Mouse (Mus musculus) lung, postnatal 10 days (tissue): ENCODE data around the gene Ehd3.

Experiments used
- DNase-seq: peaks from one replicate; pipeline ENCODE4 v3.0.0; 2021

Gene Ehd3

GRCm38 (mm10) chr17:73803521-73804184, at the start of gene Ehd3:
Ehd3 (plus strand) TSS chr17:73804134.
- DNase-seq, result no peak

- DNase-seq, result peak; percentile 55
Observed at GRCm38 (mm10) chr17:73770964-73771363, 33.0 kb upstream of the Ehd3 start.

DNA sequence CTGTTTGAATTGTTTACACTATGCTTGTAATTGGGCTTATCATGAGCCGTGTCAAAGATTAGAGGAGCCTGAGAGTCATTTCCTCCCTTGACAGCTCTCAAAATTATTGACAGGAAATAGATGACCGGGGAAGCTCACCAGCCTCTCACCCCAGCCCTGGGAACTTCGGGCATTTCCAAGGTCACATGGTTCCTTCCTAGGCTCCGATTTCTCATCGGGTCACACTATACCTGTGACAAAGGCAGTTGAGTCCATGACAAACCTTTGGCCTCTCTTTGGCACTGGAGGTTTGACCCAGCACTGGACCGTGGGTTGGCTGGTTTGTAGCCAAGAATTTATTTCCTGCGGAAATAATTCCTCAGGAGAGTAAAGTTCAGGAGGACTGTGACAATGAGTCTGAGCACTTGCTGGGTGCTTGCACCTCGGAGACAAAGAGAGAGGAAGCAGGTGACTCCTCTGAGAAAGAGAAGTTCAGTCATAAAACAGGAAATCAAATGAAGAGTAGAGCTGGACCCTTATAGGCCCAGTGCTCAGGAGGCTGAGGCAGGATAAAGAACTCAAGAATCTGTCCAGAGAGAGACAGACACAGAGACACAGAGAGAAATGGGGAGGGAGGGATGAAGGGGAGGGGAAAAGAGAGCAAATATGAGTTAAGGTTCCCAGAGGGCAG, 17.2 kb upstream of the Ehd3 start:
- no peak for DNase-seq

- peak; percentile 30 for DNase-seq
Observed at GRCm38 (mm10) chr17:73790284-73791020, 13.5 kb upstream of the Ehd3 start.

DNA sequence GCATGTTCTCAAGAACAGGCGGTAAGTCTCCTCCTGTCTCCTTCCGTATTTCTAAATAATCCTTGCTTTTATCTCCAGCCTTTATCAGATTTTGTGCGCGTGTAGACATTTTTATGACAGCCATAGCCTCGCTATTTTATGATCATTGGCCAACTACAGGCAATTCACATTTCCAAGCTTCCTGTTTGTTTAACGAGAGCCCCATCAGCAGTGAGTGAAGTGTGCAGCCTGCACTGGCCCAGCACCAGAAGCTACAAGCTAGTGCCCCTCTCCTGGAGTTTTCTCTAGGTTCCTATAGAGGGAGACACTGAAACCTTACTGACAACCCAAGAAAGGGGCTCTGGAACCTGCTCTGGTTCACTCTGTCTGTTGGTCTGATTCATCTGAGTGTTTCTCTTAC, 7.1 kb upstream of the Ehd3 start:
- DNase-seq, result peak; percentile 25

DNA sequence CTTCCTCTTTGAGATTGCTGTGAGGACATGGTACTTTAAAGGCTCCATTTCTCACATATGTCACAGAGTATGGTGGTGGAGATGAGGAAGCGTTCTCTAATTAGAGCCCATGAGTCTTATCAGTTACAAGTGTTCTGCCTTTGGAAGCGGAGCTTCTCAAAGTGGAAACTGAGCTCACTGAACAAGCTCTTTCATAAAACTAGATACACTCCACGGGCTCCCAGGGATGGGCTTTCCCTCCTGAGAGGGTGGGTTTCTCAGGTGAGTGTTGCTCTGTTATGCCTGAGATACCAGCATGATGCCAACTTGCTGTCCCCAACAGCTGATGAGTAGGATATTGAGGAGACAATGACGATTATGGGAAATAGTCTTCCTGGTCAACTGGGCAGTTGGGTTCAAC, 6.2 kb upstream of the Ehd3 start:
- DNase-seq, result no peak

GRCm38 (mm10) chr17:73804592-73805271, 798 bp downstream of the Ehd3 start:
- DNase-seq, result peak; percentile 95

DNA sequence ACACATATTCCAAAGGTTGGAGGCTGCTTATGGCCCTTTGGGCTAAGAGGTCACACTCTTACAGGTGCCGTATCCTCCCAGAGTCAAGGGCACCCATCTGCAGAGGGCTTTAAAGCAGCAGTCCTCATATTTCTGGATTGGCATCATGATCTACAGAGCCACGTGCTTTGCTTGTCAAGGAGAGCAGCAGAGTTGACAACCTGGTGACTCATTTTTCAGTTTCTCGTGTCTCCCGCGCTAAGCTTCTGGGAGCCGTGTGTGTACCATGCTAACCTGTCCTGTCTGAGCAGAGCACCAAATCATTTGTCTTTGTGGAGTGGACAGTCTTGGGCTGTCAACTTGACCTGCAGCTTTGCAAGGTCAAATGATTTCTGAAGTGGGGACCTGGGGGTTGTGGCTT, 2.4 kb downstream of the Ehd3 start:
- no peak for DNase-seq

DNA sequence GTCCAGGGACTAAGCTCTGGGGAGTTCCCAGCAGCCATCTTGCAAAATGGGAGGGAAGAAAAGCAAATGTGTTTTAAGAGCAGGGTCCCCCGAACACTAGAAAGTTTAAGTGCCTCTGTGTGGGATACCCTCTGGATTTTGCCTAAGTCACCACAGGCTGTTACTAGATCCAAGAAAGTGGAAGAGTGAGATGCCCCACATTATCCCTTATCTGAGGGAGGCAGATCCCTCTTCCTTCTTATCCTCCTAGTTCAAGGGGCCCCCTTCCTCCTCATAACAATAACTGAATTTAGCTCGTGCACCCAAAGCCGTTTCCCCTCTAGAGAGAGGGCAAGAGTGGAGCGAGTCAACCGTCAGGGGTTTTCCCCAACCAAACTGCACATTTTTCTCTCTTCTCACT, 3.3 kb downstream of the Ehd3 start:
- no peak for DNase-seq

- peak; percentile 84 for DNase-seq
Observed at GRCm38 (mm10) chr17:73808431-73808830, 4.5 kb downstream of the Ehd3 start.

GRCm38 (mm10) chr17:73810801-73811200, 6.9 kb downstream of the Ehd3 start:
- DNase-seq, result no peak

GRCm38 (mm10) chr17:73811566-73811965, 7.6 kb downstream of the Ehd3 start:
- DNase-seq, result peak; percentile 70

- DNase-seq, result no peak
Observed at GRCm38 (mm10) chr17:73813031-73813660, 9.2 kb downstream of the Ehd3 start.

DNA sequence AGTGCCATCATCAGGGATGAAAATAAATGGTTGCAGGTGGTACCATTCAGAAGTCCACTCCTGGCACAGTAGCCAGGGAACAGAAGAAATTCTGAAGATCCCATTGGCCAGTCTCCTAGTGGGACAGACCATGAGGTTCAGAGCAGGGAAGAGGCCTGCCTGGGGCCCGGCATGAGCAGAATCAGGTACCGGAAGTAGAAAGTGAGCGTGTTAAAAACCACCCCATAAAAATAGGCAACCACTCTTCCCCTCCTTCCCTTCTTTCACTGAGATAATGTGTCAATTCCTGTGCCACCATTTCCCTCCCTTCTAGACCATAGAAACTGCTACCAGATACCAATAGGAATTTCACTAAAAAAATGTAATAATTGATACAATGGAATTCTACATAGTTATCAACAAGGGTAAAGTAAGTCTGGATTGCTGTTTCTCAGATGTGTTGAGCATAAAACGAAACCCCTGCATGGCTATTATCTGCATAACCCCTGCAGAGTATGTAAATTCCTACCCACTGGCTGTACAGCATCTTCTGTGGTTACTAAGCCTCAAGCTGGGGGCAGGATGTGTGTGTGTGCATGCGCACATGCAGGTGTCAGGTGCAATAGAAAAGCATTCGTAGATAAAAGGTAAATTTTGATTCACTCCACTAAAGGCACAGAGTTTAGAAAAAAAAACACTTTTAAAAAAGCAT, 10.7 kb downstream of the Ehd3 start:
- DNase-seq, result no peak

- no peak for DNase-seq
Observed at GRCm38 (mm10) chr17:73817697-73818380, 13.9 kb downstream of the Ehd3 start.

DNA sequence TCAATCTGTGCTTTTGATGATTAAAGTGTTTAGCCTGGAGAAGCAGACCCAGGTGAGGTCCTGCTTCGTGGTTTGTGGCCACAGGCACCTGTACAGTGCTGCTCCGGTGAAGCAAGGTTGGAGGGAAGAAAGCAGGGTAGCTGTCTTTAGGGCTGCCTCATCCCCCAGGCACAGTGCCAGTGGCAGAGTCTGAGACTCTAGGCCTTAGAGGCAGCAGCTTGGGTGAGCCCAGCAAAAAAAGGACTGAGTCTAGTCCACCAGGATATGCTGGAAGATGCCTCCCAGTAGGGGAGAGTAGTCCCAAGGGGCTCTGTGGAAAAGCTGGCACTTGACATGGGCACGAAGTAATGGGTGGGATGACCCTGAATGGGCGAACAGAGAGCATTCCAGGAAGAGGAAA, 15.0 kb downstream of the Ehd3 start:
- no peak for DNase-seq

- peak; percentile 59 for DNase-seq
Observed at GRCm38 (mm10) chr17:73820726-73821125, 16.8 kb downstream of the Ehd3 start.

DNA sequence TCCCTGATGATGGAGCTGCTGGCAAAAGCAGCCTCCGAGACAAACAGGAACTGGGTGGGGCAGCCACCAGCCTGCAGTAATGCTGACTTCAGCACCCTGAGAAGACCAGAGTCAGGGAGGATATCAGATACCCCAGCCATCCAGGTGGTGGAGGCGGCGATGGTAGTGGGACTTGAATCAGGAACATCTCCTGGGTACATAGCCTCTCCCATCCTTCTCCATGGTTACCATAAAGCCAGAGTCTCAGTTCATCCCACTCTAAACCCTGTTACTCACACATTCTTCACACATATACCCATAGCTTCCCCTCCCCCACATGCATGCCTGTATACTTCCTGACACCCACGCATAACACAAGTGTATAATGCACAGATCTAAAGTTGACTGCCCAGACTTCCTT, 18.3 kb downstream of the Ehd3 start:
- no peak for DNase-seq

GRCm38 (mm10) chr17:73823121-73824021, 19.4 kb downstream of the Ehd3 start:
- DNase-seq, result no peak

- no peak for DNase-seq
Observed at GRCm38 (mm10) chr17:73824022-73824340, 20.0 kb downstream of the Ehd3 start.

DNA sequence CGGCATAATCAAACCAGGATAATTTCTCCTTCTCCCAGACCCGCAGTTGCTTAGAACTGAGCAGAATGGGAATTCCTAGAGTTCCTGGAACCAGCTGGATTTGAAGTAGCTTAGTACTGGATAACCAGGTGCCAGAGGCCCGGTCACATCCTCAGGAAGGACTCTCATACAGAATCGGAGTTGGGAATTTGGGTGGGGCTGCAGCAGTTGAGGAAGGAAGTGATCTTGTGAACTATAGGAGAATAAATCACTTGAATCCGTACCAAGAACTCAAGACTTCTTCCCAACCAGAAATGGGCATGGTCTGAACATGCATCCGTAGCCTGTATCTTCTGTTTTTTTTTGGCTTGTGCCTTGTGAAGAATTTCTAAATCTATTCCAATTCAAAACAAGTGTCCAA, 22.2 kb downstream of the Ehd3 start:
- DNase-seq, result no peak
